Mouse (Mus musculus) embryonic facial prominence, embryonic 12.5 days (tissue): ENCODE data around the gene Sphk1. TPM values are rescaled to one million over a fixed set of nuclear protein-coding genes. Genes with fewer than 3 reads are reported as not detected.

Source experiments
- ATAC-seq: fragments of 200-750 bp; cut with Nextera tagmentation; 2 replicates; pipeline ENCODE4 v1.8.0; 2017; ENCODE audit not compliant: insufficient number of reproducible peaks, insufficient read depth, low FRiP score, low TSS enrichment
- H3K27ac ChIP-seq: fragments of 300-500 bp; sonication (generic); 2 replicates; pipeline ENCODE4 v1.5.1; 2016; ENCODE audit warnings: mild to moderate bottlenecking
- H3K27me3 ChIP-seq: fragments of 300-500 bp; sonication (generic); 2 replicates; pipeline ENCODE4 v1.6.1; 2016; ENCODE audit warnings: mild to moderate bottlenecking, moderate library complexity
- H3K36me3 ChIP-seq: fragments of 300-500 bp; sonication (generic); 2 replicates; pipeline ENCODE4 v1.6.1; 2016; ENCODE audit warnings: mild to moderate bottlenecking
- H3K4me1 ChIP-seq: fragments of 300-500 bp; sonication (generic); 2 replicates; pipeline ENCODE4 v1.6.1; 2016
- H3K4me2 ChIP-seq: fragments of 300-500 bp; sonication (generic); replicated peaks from 2 replicates; pipeline ENCODE4 v1.6.1; 2016; ENCODE audit warnings: mild to moderate bottlenecking, moderate library complexity
- H3K4me3 ChIP-seq: fragments of 300-500 bp; sonication (generic); 2 replicates; pipeline ENCODE4 v1.5.1; 2016; ENCODE audit warnings: mild to moderate bottlenecking
- H3K9ac ChIP-seq: fragments of 300-500 bp; sonication (generic); 2 replicates; pipeline ENCODE4 v1.6.1; 2016; ENCODE audit warnings: mild to moderate bottlenecking, moderate library complexity
- H3K9me3 ChIP-seq: fragments of 300-500 bp; sonication (generic); 2 replicates; pipeline ENCODE4 v1.6.1; 2016; ENCODE audit warnings: mild to moderate bottlenecking, moderate library complexity
- WGBS: fragments of 180-500 bp; shearing (Covaris S2); methylation state at CpG from one replicate; pipeline ENCODE4 v1.1.7; 2016; 5-methylcytosine and 5-hydroxymethylcytosine counted together
- polyA plus RNA-seq: library from polyadenylated mRNA; unstranded; fragments of >200 nt; fragmentation: Nextera tagmentation; extraction: Ambion mirVana; gene quantifications from 2 replicates; pipeline ENCODE4 v1.2.1, GENCODE M21; 2016

The Sphk1 gene
- polyA plus RNA-seq, 1 experiment from 2014 or later: 6.9 TPM

DNA sequence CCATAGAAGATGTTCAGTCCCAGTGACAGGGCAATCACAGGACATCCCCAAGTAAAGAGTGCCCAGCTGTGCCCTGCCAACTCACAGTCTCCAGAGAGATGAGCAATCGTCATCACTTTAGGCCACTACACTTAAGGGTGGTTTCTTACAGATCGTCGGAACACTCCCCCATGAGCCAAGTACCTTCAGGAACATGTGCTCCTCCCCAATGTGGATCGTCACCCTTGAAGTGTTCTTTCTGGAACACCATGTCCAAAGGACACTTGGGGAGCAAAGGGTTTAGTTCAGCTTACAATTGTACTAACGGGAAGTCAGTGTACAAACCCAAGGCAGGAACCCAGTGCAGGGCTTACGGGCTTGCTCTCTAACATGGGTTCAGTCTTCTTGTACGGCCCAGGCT is 18.6 kb upstream of the Sphk1 start:
- Histone ChIP-seq H3K9ac (no peak overlapping the region), H3K27me3 (peaks cover 8% of the 10 kb centered on the region; the same call in 1 of the 2 replicates), H3K4me2 (no peak overlapping the region), H3K36me3 (no peaks in the 10 kb centered on the region), H3K4me3 (no peak overlapping the region), H3K4me1 (peaks cover 10% of the 10 kb centered on the region; the same call in 1 of the 2 replicates), H3K9me3 (no peaks in the 10 kb centered on the region), H3K27ac (no peak overlapping the region)
- ATAC-seq: no peak
- 95% methylated on average over 7 of the region's 7 CpGs for WGBS

DNA sequence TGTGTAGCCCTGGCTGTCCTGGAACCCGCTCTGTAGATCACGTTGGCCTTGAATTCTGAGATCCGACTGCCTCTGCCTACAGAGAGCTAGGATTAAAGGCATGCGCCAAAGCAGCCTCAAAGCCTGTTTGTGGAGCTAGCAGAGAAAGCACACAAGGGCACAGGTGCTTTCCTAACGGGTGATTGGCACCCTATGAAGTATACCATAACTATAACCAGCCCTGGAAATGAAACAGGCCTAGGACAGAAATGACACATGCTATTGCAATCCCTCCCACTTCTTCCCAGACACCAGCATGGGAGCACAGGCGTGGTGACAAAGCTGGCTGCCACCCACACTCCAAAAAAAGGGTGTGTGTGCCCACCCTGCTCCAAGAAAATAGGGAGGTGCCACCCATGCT is 17.7 kb upstream of the Sphk1 start:
- Histone ChIP-seq H3K27me3 (peaks cover 8% of the 10 kb centered on the region; the same call in 1 of the 2 replicates), H3K4me1 (peaks cover 10% of the 10 kb centered on the region; the same call in 1 of the 2 replicates), H3K36me3 (no peaks in the 10 kb centered on the region), H3K4me2 (no peak overlapping the region), H3K9ac (no peak overlapping the region), H3K4me3 (no peak overlapping the region), H3K27ac (no peak overlapping the region), H3K9me3 (no peaks in the 10 kb centered on the region)
- 80% methylated on average over 6 of the region's 6 CpGs for WGBS
- no peak for ATAC-seq

DNA sequence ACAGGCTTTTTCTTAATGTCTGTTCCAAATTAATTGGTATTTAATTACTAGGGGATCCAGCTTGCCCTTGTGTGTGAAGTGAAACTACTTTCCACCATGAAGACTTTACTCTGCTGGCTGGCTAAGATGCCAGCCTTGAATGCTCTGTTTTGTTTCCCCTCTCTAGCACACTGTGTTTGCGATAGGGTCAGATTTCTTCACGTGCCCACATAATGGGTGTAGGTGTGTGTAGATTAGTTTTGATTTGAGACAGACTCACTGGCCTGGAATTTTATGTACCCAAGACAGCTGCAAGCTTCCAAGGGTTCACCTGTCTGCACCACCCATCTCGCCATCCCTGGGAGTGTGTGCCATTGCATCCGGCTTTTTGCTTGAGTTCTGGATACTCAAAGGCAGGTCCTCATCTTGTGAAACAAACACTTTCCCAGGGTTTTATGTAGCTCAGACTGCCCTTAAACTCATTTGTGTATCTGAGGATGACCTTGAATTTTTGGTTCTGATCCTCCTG is 17.1 kb upstream of the Sphk1 start:
- Histone ChIP-seq H3K4me1 (peaks cover 14% of the 10 kb centered on the region; the same call in 1 of the 2 replicates), H3K4me2 (no peak overlapping the region), H3K9me3 (no peaks in the 10 kb centered on the region), H3K9ac (no peak overlapping the region), H3K27ac (no peak overlapping the region), H3K36me3 (no peaks in the 10 kb centered on the region), H3K4me3 (no peak overlapping the region), H3K27me3 (peaks cover 8% of the 10 kb centered on the region; the same call in 1 of the 2 replicates)
- WGBS: 74% methylated on average over 4 of the region's 4 CpGs
- ATAC-seq: no peak

DNA sequence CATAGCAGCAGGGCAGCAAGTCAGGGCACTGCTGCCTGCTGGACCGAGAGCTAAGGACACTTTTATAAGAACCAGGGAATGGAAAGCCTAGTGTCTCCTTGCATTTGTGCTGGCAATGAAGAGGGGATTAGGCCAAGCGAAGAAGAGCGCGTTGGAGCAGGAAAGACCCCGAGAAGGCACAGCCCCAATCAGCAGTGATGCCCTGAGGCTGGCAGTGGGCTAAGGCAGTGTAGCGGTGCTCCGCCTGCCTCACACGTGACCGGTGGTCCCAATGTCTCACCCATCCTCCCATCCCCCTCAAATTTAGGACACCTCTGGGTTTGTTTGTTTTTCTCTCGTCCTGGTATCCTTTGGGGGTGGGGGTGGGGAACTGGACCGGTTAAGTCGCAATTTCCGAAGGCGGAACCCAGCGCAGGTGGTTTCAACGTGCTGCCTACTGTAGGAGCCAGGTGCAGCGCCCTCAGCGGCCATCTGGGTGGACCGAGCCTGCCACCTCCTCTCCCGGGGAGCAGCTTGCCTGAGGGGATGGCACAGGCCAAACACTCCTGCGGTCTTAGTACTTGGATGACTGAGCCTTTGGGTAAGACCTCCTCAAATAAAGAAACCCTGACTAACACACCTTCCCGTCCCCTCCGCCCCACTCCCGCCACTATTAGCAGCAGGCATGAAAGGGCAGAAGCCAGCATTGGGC is 15.2 kb upstream of the Sphk1 start:
- peaks cover 14% of the 10 kb centered on the region; the same call in 1 of the 2 replicates for H3K4me1 ChIP-seq
- H3K27ac ChIP-seq: no peak overlapping the region
- H3K36me3 ChIP-seq: no peaks in the 10 kb centered on the region
- H3K4me3 ChIP-seq: 0 out of 2 replicates have a peak overlapping the region, but pooled peaks have one; percentile 9
- ATAC-seq: no peak
- peak overlapping the region; percentile 10 for H3K4me2 ChIP-seq
- H3K27me3 ChIP-seq: peaks cover 8% of the 10 kb centered on the region; the same call in 1 of the 2 replicates
- 10% methylated on average over 24 of the region's 24 CpGs for WGBS
- H3K9ac ChIP-seq: peak overlapping the region; percentile 30; the same call in 1 of the 2 replicates
- H3K9me3 ChIP-seq: no peaks in the 10 kb centered on the region

DNA sequence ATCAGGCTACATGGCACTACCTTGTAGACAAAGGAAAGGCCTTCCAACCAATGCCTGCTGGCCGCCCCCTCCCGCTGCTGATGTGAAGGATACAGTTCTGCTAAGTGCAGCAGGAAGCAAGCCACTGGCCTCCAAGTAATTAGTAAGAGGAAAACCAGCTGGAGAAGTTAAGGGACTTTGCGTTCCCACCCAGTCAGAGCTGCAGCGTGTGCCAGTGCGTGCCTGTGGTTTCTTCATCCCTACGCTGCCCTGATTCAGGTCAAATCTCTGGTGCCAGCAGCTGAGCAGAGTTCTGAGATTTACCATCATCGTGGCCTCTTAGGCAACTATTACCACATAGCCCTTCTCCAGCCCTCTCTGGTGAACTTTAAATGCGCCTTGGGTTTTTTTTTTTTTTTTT is 12.2 kb upstream of the Sphk1 start:
- Histone ChIP-seq H3K27ac (0 out of 2 replicates have a peak overlapping the region, but pooled peaks have one; percentile 41), H3K27me3 (peaks cover 8% of the 10 kb centered on the region; the same call in 1 of the 2 replicates), H3K4me2 (no peak overlapping the region), H3K36me3 (no peaks in the 10 kb centered on the region), H3K9ac (no peak overlapping the region), H3K9me3 (no peaks in the 10 kb centered on the region), H3K4me1 (peaks cover 23% of the 10 kb centered on the region), H3K4me3 (no peak overlapping the region)
- no peak for ATAC-seq
- 55% methylated on average over 8 of the region's 8 CpGs for WGBS

DNA sequence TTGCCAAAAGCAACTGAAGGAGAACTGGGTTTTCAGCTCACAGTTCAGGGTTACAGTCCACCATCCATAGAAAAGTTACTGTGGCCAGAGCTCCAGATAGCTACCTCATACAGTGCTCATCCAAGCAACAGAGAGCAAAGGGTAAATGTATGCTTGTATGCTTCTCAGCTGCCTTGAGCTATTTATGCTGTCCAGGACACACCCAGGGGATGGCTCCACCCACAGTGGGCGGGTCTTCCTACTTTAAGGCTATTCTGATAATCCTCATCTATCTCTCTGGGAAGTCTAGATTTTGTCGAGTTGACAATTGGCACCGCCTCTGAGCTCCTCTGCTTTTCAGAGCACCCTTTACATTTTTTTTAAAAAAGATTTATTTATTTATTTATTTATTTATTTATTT is 9.6 kb upstream of the Sphk1 start:
- no peak overlapping the region for H3K4me2 ChIP-seq
- no peaks in the 10 kb centered on the region for H3K36me3 ChIP-seq
- H3K4me3 ChIP-seq: no peak overlapping the region
- WGBS: 66% methylated on average over 3 of the region's 3 CpGs
- H3K9me3 ChIP-seq: no peaks in the 10 kb centered on the region
- ATAC-seq: no peak
- no peak overlapping the region for H3K27ac ChIP-seq
- no peak overlapping the region for H3K9ac ChIP-seq
- H3K4me1 ChIP-seq: peaks cover 17% of the 10 kb centered on the region
- H3K27me3 ChIP-seq: no peaks in the 10 kb centered on the region

DNA sequence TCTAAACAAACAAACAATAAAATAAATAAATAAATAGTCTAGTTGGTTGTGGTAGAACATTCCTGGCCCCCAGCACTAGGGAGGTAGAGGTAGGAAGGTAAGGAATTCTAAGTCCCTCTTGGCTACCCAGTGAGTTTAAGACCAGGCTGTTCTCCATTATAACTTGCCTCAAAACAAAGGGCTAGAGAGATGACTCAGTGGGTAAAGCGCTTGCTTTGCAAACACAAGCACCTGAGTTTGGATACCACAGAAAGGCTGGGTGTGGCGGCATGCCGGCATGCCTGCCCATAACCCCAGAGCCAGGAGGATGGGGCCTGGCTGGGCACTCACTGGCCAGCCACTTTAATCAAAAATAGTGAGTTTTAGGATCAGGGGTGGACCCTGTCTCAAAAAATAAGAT is 8.7 kb upstream of the Sphk1 start:
- Histone ChIP-seq H3K9ac (no peak overlapping the region), H3K27me3 (no peaks in the 10 kb centered on the region), H3K9me3 (no peaks in the 10 kb centered on the region), H3K4me2 (no peak overlapping the region), H3K36me3 (no peaks in the 10 kb centered on the region), H3K27ac (no peak overlapping the region), H3K4me3 (no peak overlapping the region), H3K4me1 (peaks cover 17% of the 10 kb centered on the region)
- 92% methylated on average over 3 of the region's 3 CpGs for WGBS
- ATAC-seq: no peak

DNA sequence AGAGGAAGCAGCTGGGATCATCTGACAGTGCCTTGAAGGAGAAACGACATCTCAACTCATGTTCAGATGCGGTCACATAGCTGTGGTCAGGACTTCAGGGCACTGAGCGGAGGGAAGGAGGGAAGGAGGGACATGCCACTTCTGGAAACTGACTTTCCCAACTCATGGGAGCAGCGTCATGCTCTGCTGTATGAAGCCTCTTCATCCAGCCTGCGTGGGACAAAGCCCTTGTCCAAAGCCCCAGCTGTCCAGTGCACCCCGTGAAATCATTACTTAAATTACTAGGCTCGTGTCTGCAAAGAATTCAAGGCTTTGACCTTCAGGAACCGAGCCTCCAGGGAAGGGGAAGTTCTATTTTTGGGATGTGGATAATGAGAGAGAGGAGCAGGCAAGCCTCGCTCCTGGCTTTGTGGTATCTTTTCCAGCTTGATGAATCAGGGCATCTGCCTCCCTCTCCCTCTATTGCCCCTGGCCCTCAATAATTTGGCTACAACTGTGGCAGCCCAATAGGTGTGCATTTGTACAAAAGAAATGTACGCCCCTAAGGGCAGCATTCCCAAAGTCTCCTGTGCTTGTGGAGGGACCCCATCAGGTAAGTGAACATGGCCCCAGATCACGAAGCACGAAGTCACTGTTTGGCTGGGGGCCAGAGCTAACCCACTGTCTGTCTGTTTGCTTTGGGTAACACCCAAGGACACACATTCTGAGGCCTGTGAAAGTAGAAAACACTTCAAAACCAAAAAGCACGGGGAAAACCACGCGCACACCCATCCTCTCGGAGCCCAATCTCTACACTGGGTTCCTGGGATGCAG is 7.6 kb upstream of the Sphk1 start:
- H3K27ac ChIP-seq: peak overlapping the region; percentile 46; the same call in 1 of the 2 replicates
- H3K4me3 ChIP-seq: no peak overlapping the region
- H3K4me1 ChIP-seq: peaks cover 17% of the 10 kb centered on the region
- 44% methylated on average over 16 of the region's 16 CpGs for WGBS
- H3K36me3 ChIP-seq: no peaks in the 10 kb centered on the region
- ATAC-seq: no peak
- H3K9ac ChIP-seq: no peak overlapping the region
- H3K27me3 ChIP-seq: no peaks in the 10 kb centered on the region
- H3K4me2 ChIP-seq: no peak overlapping the region
- H3K9me3 ChIP-seq: no peaks in the 10 kb centered on the region

DNA sequence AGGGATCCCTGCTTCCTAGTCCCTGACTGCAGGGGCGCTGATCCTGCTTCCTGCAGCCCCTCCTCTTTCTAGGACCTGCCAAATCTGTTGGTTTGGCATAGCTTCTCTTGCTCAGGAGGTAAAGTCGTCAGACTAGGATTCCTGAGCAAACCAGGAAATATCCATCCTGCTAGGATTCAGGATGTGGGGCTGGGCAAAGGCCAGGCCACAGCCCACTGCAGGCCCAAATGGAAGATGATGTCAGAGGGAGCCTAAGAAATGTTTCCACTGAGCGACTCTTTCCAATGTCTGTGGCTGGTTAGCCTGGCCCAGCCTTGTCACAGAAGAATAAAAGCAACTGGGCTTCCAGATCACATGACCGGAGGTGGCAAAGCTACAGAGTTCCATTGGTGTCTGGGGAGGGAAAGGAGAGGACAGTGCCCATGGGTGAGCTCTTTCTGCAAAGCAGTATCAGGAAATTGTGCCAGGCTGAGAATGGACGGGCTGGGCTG is 7.0 kb upstream of the Sphk1 start:
- 48% methylated on average over 5 of the region's 5 CpGs for WGBS
- ATAC-seq: no peak
- Histone ChIP-seq H3K36me3 (no peaks in the 10 kb centered on the region), H3K4me3 (no peak overlapping the region), H3K4me1 (peaks cover 13% of the 10 kb centered on the region), H3K9ac (no peak overlapping the region), H3K4me2 (no peak overlapping the region), H3K27ac (peak overlapping the region; percentile 46; the same call in 1 of the 2 replicates), H3K9me3 (no peaks in the 10 kb centered on the region), H3K27me3 (no peaks in the 10 kb centered on the region)

DNA sequence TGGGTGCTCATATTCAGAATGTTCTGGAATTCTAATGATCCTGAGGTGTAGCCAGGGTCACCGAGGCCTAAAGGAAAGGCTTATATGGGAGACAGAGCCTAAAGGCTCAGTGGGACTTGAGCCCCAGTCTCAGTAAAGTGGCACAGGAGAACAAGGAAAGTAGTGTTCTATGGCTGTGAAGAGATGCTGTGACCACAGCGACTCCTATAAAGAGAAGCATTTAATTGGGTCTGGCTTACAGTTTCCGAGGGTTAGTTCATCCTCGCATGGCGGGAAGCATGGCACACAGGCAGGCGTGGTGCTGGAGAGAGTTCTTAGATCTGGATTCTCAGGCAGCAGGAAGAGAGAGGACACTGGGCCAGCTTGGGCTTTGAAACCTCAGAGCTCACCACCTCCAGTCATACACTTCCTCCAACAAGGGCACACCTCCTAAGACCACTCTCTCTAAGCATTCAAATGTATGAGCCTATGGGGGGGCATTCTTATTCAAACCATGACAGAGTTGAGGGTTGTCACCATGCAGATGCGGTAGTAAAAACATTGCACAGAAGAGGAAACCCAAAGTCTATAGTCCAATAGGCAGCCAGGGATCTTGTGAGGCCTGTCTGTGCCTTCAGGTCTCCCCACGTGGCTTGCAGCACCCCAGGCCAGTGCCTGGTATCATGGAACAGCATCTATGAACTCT is 1.9 kb upstream of the Sphk1 start:
- no peaks in the 10 kb centered on the region for H3K36me3 ChIP-seq
- H3K4me1 ChIP-seq: peaks cover 34% of the 10 kb centered on the region
- H3K4me2 ChIP-seq: no peak overlapping the region
- no peak overlapping the region for H3K4me3 ChIP-seq
- 70% methylated on average over 8 of the region's 8 CpGs for WGBS
- no peak overlapping the region for H3K27ac ChIP-seq
- peaks cover 40% of the 10 kb centered on the region for H3K27me3 ChIP-seq
- ATAC-seq: no peak
- H3K9ac ChIP-seq: no peak overlapping the region
- no peaks in the 10 kb centered on the region for H3K9me3 ChIP-seq
